Comparison of ENCODE assay signal across 12 mouse cellular contexts in genomic region chr15:32533541-32534080, GRCm38 (mm10).
DNase-seq lines count a peak whose midpoint lies in the region; ATAC-seq and TF ChIP-seq lines count a peak whose summit lies in the region.
"Had no signal": no experiment of that assay in that cellular context is flagged by ENCODE, and none has a peak within 500 bp of the region (broad histone marks: within the 10 kb centered on the region; RNA-seq: fewer than 3 reads in every experiment).

No protein-coding gene starts in this region.

- no peak overlapping the region for H3K4me3 ChIP-seq in forebrain, embryonic 12.5 days (replicated peaks)
- no peak overlapping the region for H3K4me3 ChIP-seq in forebrain, embryonic 10.5 days
- H3K4me3 ChIP-seq in midbrain, postnatal 0 days (ENCODE audit: low read depth, low read length) = no peak overlapping the region
- H3K4me3 ChIP-seq in midbrain, embryonic 15.5 days = no peak overlapping the region
- no peak overlapping the region for H3K4me3 ChIP-seq in forebrain, embryonic 14.5 days (ENCODE audit: low read depth, low read length)
- no peak overlapping the region for H3K4me3 ChIP-seq in neural tube, embryonic 14.5 days (ENCODE audit: low read depth, low read length)
- H3K4me3 ChIP-seq in lung, postnatal 0 days (ENCODE audit: low read depth, low read length) = no peak overlapping the region
- H3K4me3 ChIP-seq: heart, embryonic 15.5 days; hindbrain, embryonic 15.5 days had no signal

- H3K27ac ChIP-seq in forebrain, embryonic 12.5 days = no peak overlapping the region
- H3K27ac ChIP-seq in forebrain, embryonic 10.5 days = no peak overlapping the region
- no peak overlapping the region for H3K27ac ChIP-seq in midbrain, postnatal 0 days (ENCODE audit: low read depth, low read length)
- H3K27ac ChIP-seq in midbrain, embryonic 15.5 days = no peak overlapping the region
- H3K27ac ChIP-seq in forebrain, embryonic 14.5 days (ENCODE audit: low read depth, low read length) = no peak overlapping the region
- no peak overlapping the region for H3K27ac ChIP-seq in neural tube, embryonic 14.5 days (ENCODE audit: low read depth, low read length)
- no peak overlapping the region for H3K27ac ChIP-seq in lung, postnatal 0 days (ENCODE audit: low read length)
- H3K27ac ChIP-seq: hindbrain, embryonic 15.5 days had no signal

- H3K4me2 ChIP-seq in forebrain, embryonic 12.5 days = no peak overlapping the region
- H3K4me2 ChIP-seq in midbrain, postnatal 0 days (ENCODE audit: low read depth, low read length, poor library complexity, severe bottlenecking) = no peak overlapping the region
- no peak overlapping the region for H3K4me2 ChIP-seq in midbrain, embryonic 15.5 days
- H3K4me2 ChIP-seq in forebrain, embryonic 14.5 days (ENCODE audit: low read length) = no peak overlapping the region
- H3K4me2 ChIP-seq in neural tube, embryonic 14.5 days (ENCODE audit: low read depth, low read length) = no peak overlapping the region
- H3K4me2 ChIP-seq in lung, postnatal 0 days (replicated peaks; ENCODE audit: low read depth, low read length) = no peak overlapping the region
- H3K4me2 ChIP-seq: heart, embryonic 15.5 days; hindbrain, embryonic 15.5 days had no signal

- no peak overlapping the region for H3K9ac ChIP-seq in forebrain, embryonic 12.5 days
- H3K9ac ChIP-seq in midbrain, postnatal 0 days (replicated peaks; ENCODE audit: low read length, poor library complexity, severe bottlenecking) = no peak overlapping the region
- no peak overlapping the region for H3K9ac ChIP-seq in midbrain, embryonic 15.5 days
- no peak overlapping the region for H3K9ac ChIP-seq in forebrain, embryonic 14.5 days (ENCODE audit: low read length)
- no peak overlapping the region for H3K9ac ChIP-seq in neural tube, embryonic 14.5 days (replicated peaks; ENCODE audit: low read depth, low read length)
- H3K9ac ChIP-seq in lung, postnatal 0 days (replicated peaks; ENCODE audit: low read depth) = no peak overlapping the region
- H3K9ac ChIP-seq: heart, embryonic 15.5 days; hindbrain, embryonic 15.5 days had no signal

- TF ChIP-seq EP300 in lung, postnatal 0 days (IDR thresholded peaks at IDR 0.05) = no peak

- 30% methylated on average over 1 of the region's 1 CpGs for WGBS in forebrain, embryonic 12.5 days
- 64% methylated on average over 1 of the region's 1 CpGs for WGBS in forebrain, embryonic 10.5 days
- WGBS in midbrain, postnatal 0 days = 54% methylated on average over 1 of the region's 1 CpGs
- WGBS in midbrain, embryonic 15.5 days = 49% methylated on average over 1 of the region's 1 CpGs
- WGBS in forebrain, embryonic 14.5 days = 18% methylated on average over 1 of the region's 1 CpGs
- 36% methylated on average over 1 of the region's 1 CpGs for WGBS in neural tube, embryonic 14.5 days
- 31% methylated on average over 1 of the region's 1 CpGs for WGBS in lung, postnatal 0 days

- no peaks in the 10 kb centered on the region for H3K27me3 ChIP-seq in forebrain, embryonic 12.5 days
- no peaks in the 10 kb centered on the region for H3K27me3 ChIP-seq in forebrain, embryonic 10.5 days (ENCODE audit: poor library complexity, severe bottlenecking)
- no peaks in the 10 kb centered on the region for H3K27me3 ChIP-seq in midbrain, postnatal 0 days (ENCODE audit: insufficient read depth, low read length)
- H3K27me3 ChIP-seq in midbrain, embryonic 15.5 days (replicated peaks) = no peaks in the 10 kb centered on the region
- no peaks in the 10 kb centered on the region for H3K27me3 ChIP-seq in forebrain, embryonic 14.5 days (replicated peaks; ENCODE audit: control insufficient read depth, insufficient read depth, low read length)
- no peaks in the 10 kb centered on the region for H3K27me3 ChIP-seq in neural tube, embryonic 14.5 days (ENCODE audit: control insufficient read depth, insufficient read depth, low read length)
- H3K27me3 ChIP-seq in lung, postnatal 0 days (replicated peaks; ENCODE audit: insufficient read depth, low read length) = no peaks in the 10 kb centered on the region
- H3K27me3 ChIP-seq: heart, embryonic 15.5 days; hindbrain, embryonic 15.5 days had no signal

- H3K4me1 ChIP-seq in forebrain, embryonic 12.5 days = no peaks in the 10 kb centered on the region
- no peaks in the 10 kb centered on the region for H3K4me1 ChIP-seq in forebrain, embryonic 10.5 days
- H3K4me1 ChIP-seq in midbrain, postnatal 0 days (ENCODE audit: insufficient read depth, low read length) = no peaks in the 10 kb centered on the region
- H3K4me1 ChIP-seq in midbrain, embryonic 15.5 days = no peaks in the 10 kb centered on the region
- H3K4me1 ChIP-seq in forebrain, embryonic 14.5 days (ENCODE audit: control insufficient read depth, insufficient read depth, low read length) = no peaks in the 10 kb centered on the region
- H3K4me1 ChIP-seq in neural tube, embryonic 14.5 days (ENCODE audit: control insufficient read depth, insufficient read depth, low read length) = no peaks in the 10 kb centered on the region
- H3K4me1 ChIP-seq in lung, postnatal 0 days (ENCODE audit: insufficient read depth, low read depth, low read length) = peaks cover 9% of the 10 kb centered on the region; the same call in 1 of the 2 replicates
- H3K4me1 ChIP-seq: hindbrain, embryonic 15.5 days had no signal

- no peaks in the 10 kb centered on the region for H3K36me3 ChIP-seq in forebrain, embryonic 12.5 days (replicated peaks)
- H3K36me3 ChIP-seq in forebrain, embryonic 10.5 days (replicated peaks) = no peaks in the 10 kb centered on the region
- H3K36me3 ChIP-seq in midbrain, postnatal 0 days (ENCODE audit: insufficient read depth, low read length) = no peaks in the 10 kb centered on the region
- H3K36me3 ChIP-seq in midbrain, embryonic 15.5 days (replicated peaks) = no peaks in the 10 kb centered on the region
- H3K36me3 ChIP-seq in forebrain, embryonic 14.5 days (ENCODE audit: control insufficient read depth, insufficient read depth, low read length) = no peaks in the 10 kb centered on the region
- no peaks in the 10 kb centered on the region for H3K36me3 ChIP-seq in neural tube, embryonic 14.5 days (ENCODE audit: control insufficient read depth, insufficient read depth, low read length)
- no peaks in the 10 kb centered on the region for H3K36me3 ChIP-seq in lung, postnatal 0 days (ENCODE audit: insufficient read depth, low read length)
- H3K36me3 ChIP-seq: heart, embryonic 15.5 days; hindbrain, embryonic 15.5 days had no signal

- no peak for DNase-seq in forebrain, embryonic 10.5 days (ENCODE audit: extremely low spot score, low spot score)
- peak; percentile 37 for DNase-seq in midbrain, postnatal 0 days (ENCODE audit: low spot score)
- DNase-seq in forebrain, embryonic 14.5 days (ENCODE audit: low spot score) = peak; percentile 78
- no peak for DNase-seq in lung, postnatal 0 days (ENCODE audit: low spot score)
- DNase-seq in gastrocnemius, postnatal 4 days (ENCODE audit: low spot score in 2 of 2) = no peak
- DNase-seq: kidney, adult 9 months; liver had no signal

- no peaks in the 10 kb centered on the region for H3K9me3 ChIP-seq in forebrain, embryonic 12.5 days
- no peaks in the 10 kb centered on the region for H3K9me3 ChIP-seq in forebrain, embryonic 10.5 days
- no peaks in the 10 kb centered on the region for H3K9me3 ChIP-seq in midbrain, postnatal 0 days (ENCODE audit: low read length)
- no peaks in the 10 kb centered on the region for H3K9me3 ChIP-seq in midbrain, embryonic 15.5 days
- H3K9me3 ChIP-seq in forebrain, embryonic 14.5 days (replicated peaks; ENCODE audit: control insufficient read depth, low read length) = no peaks in the 10 kb centered on the region
- no peaks in the 10 kb centered on the region for H3K9me3 ChIP-seq in neural tube, embryonic 14.5 days (ENCODE audit: control insufficient read depth, low read length)
- H3K9me3 ChIP-seq in lung, postnatal 0 days (ENCODE audit: low read length) = no peaks in the 10 kb centered on the region
- H3K9me3 ChIP-seq: heart, embryonic 15.5 days; hindbrain, embryonic 15.5 days had no signal

- peak; percentile 30; the same call in 1 of the 2 replicates for ATAC-seq in forebrain, embryonic 12.5 days (ENCODE audit: low FRiP score)
- ATAC-seq in midbrain, postnatal 0 days (ENCODE audit: low FRiP score) = no peak
- no peak for ATAC-seq in midbrain, embryonic 15.5 days (replicated peaks)
- peak; percentile 86 for ATAC-seq in forebrain, embryonic 14.5 days
- ATAC-seq in neural tube, embryonic 14.5 days (ENCODE audit: low read depth) = peak; percentile 54
- ATAC-seq in lung, postnatal 0 days = no peak

- TF ChIP-seq CTCF in midbrain, postnatal 0 days (IDR thresholded peaks at IDR 0.05) = no peak
- TF ChIP-seq CTCF in lung, postnatal 0 days (IDR thresholded peaks at IDR 0.05) = no peak

Comparison
In these comparisons a context has a peak if more than half of its experiments do, and no peak if none do; other contexts are left out.
1. DNase-seq: peak in midbrain, postnatal 0 days (single experiment) and forebrain, embryonic 14.5 days (single experiment); none in forebrain, embryonic 10.5 days (single experiment), lung, postnatal 0 days (single experiment) and gastrocnemius, postnatal 4 days (0 of 2).
2. ATAC-seq: peak in forebrain, embryonic 12.5 days (single experiment), forebrain, embryonic 14.5 days (single experiment) and neural tube, embryonic 14.5 days (single experiment); none in midbrain, postnatal 0 days (single experiment), midbrain, embryonic 15.5 days (single experiment) and lung, postnatal 0 days (single experiment).